Mouse (Mus musculus) forebrain, embryonic 11.5 days (tissue): ENCODE measurements around the gene Ddr1. TPM values are rescaled to one million over a fixed set of nuclear protein-coding genes. Genes with fewer than 3 reads are reported as not detected.

Experiments used
- ATAC-seq: fragments of 200-750 bp; cut with Nextera tagmentation; replicated peaks from 2 replicates; pipeline ENCODE4 v1.8.0; 2017; ENCODE audit warnings: moderate TSS enrichment; ENCODE audit not compliant: low FRiP score
- DNase-seq: peaks from one replicate; pipeline ENCODE4 v3.0.0-alpha.2; 2017; ENCODE audit warnings: low spot score
- H3K27ac ChIP-seq: fragments of 300-500 bp; sonication (generic); 2 replicates; pipeline ENCODE4 v1.5.1; 2014; ENCODE audit warnings: low read depth, low read length
- H3K27me3 ChIP-seq: fragments of 300-500 bp; sonication (generic); 2 replicates; pipeline ENCODE4 v1.6.1; 2014; ENCODE audit warnings: mild to moderate bottlenecking, low read length, mixed read lengths; ENCODE audit not compliant: control insufficient read depth, insufficient read depth
- H3K36me3 ChIP-seq: fragments of 300-500 bp; sonication (generic); 2 replicates; pipeline ENCODE4 v1.6.1; 2014; ENCODE audit warnings: mild to moderate bottlenecking, low read length, moderate library complexity, mixed read lengths; ENCODE audit not compliant: control insufficient read depth, insufficient read depth
- H3K4me1 ChIP-seq: fragments of 300-500 bp; sonication (generic); replicated peaks from 2 replicates; pipeline ENCODE4 v1.6.1; 2014; ENCODE audit warnings: low read length, mixed read lengths; ENCODE audit not compliant: control insufficient read depth, insufficient read depth
- H3K4me2 ChIP-seq: fragments of 300-500 bp; sonication (generic); 2 replicates; pipeline ENCODE4 v1.6.1; 2014; ENCODE audit warnings: low read depth, mild to moderate bottlenecking, low read length, moderate library complexity, mixed read lengths; ENCODE audit not compliant: severe bottlenecking
- H3K4me3 ChIP-seq: fragments of 300-500 bp; sonication (generic); 2 replicates; pipeline ENCODE4 v1.5.1; 2014; ENCODE audit warnings: low read depth, low read length
- H3K9ac ChIP-seq: fragments of 300-500 bp; sonication (generic); 2 replicates; pipeline ENCODE4 v1.6.1; 2014; ENCODE audit warnings: low read length
- H3K9me3 ChIP-seq: fragments of 300-500 bp; sonication (generic); 2 replicates; pipeline ENCODE4 v1.6.1; 2016; ENCODE audit warnings: low read length, mixed read lengths; ENCODE audit not compliant: control insufficient read depth
- WGBS: fragments of 180-500 bp; shearing (Covaris S2); extraction: QIAGEN DNeasy Blood & Tissue Kit; methylation state at CpG from one replicate; pipeline ENCODE4 v1.1.7; 2014; 5-methylcytosine and 5-hydroxymethylcytosine counted together
- polyA plus RNA-seq: library from polyadenylated mRNA; unstranded; fragments of >200 nt; fragmentation: Nextera tagmentation; extraction: Ambion mirVana; gene quantifications from 2 replicates; pipeline ENCODE4 v1.2.1, GENCODE M21; 2014

The Ddr1 gene
- polyA plus RNA-seq, 1 experiment from 2014 or later: 144 TPM

DNA sequence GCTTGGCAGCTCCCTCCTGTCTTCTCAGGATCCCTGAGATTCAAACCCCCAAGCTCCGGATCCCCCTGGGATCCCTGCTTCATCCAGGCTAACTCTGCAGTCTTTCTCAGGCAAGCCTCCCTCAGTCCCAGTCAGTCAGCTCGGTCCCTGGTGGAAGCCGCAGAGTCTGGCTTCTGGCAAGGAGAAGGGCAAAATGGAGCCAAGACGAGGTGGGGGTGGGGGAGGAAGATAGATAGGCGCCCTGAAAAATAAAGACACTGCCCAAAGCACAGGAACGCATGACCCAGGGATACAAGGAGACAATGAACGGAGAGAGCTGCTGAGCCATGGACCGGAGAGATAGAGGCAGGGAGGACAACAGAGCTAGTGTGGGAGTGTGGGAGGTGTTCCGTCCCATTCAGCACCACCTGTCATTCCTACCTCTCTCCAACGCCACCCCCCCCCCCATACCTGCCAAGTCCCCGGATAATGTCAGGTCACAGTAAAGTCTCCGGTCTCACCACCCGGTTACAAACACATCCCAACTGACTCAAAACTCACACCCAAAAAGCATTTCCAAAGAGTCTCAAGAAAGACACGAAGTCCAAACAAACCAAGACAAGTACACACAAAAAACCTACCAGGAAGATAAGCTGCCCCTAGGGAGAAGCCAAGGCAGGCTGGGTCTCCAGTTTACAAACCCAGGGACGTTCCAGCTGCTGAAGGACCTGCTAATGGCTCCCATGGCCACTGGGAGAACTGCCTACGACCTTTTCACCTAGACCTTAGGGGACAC lies 3.0 kb downstream of the Ddr1 start:
- Histone ChIP-seq H3K9me3 (no peaks in the 10 kb centered on the region), H3K9ac (peak overlapping the region; percentile 96), H3K27me3 (no peaks in the 10 kb centered on the region), H3K36me3 (peaks cover 5% of the 10 kb centered on the region; the same call in 1 of the 2 replicates), H3K4me3 (peak overlapping the region; percentile 83), H3K4me2 (peak overlapping the region; percentile 65), H3K4me1 (peaks cover 29% of the 10 kb centered on the region), H3K27ac (peak overlapping the region; percentile 95)
- DNase-seq (no peak), ATAC-seq (no peak)
- 0% methylated on average over 16 of the region's 16 CpGs for WGBS

DNA sequence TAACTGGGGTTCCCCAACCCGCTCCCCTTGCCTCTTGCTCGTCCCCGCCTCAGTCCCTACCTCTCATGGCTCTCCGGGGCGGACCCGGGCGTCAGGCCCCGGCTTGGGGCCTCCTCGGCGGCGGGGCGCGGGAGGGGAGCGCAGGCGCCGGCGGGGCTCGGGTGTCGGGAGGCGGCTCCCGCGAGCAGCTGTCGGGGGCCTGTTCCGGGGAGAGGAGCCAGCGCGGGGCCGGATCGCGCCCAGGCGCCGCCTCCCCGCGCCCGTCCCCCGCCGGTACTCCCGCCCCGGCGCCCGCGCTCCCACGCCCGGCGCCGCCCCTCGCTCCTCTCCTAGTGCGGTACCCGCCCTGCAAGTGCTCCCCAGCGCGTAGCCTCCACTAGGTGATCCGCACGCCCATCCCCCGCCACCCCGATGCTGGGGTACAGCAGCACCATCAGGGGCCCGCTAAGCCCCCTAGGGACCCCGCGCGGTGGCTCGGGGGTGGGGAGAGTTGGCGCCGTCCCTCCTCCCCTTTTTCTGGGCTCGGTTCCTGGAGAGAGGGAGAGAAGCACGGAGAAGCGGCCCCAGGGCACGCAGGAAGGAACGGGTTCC lies 4.0 kb downstream of the Ddr1 start:
- H3K4me3 ChIP-seq: peak overlapping the region; percentile 83
- H3K27ac ChIP-seq: peak overlapping the region; percentile 95
- ATAC-seq: peak; percentile 17
- H3K4me2 ChIP-seq: peak overlapping the region; percentile 65
- peak; percentile 84 for DNase-seq
- H3K36me3 ChIP-seq: peaks cover 7% of the 10 kb centered on the region; the same call in 1 of the 2 replicates
- WGBS: under 1% methylated on average over 37 of the region's 66 CpGs
- no peaks in the 10 kb centered on the region for H3K9me3 ChIP-seq
- H3K27me3 ChIP-seq: no peaks in the 10 kb centered on the region
- H3K4me1 ChIP-seq: peaks cover 29% of the 10 kb centered on the region
- H3K9ac ChIP-seq: peak overlapping the region; percentile 96

- H3K9ac ChIP-seq: peak overlapping the region; percentile 96
- DNase-seq (peak; percentile 74), ATAC-seq (no peak)
- H3K9me3 ChIP-seq: no peaks in the 10 kb centered on the region
- peak overlapping the region; percentile 95 for H3K27ac ChIP-seq
- H3K4me3 ChIP-seq: peak overlapping the region; percentile 83
- H3K27me3 ChIP-seq: no peaks in the 10 kb centered on the region
- peaks cover 12% of the 10 kb centered on the region; the same call in 1 of the 2 replicates for H3K36me3 ChIP-seq
- WGBS: 4% methylated on average over 19 of the region's 19 CpGs
- peak overlapping the region; percentile 65 for H3K4me2 ChIP-seq
- peaks cover 29% of the 10 kb centered on the region for H3K4me1 ChIP-seq
These were observed 4.5 kb downstream of the Ddr1 start for GRCm38 (mm10) chr17:35699919-35700318.

DNA sequence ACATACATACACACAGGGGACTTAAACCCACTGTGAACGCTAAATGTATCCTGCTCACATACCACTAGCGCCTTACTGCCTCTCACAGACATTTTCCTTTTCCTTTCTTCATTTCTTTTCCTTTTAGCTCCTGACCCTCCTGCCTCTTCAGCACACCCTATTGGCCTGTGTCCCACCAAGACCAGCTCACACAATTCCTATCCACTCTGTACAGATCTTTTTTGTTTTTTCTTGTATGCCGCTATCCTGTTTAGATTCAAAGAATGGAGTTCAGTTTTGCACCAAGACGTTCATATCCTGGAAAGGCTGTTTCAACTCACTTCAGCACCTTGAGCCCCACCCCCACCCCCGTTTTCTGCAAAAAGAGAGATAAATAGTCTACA lies 5.9 kb downstream of the Ddr1 start:
- Histone ChIP-seq H3K27ac (peak overlapping the region; percentile 96), H3K9ac (peak overlapping the region; percentile 73), H3K9me3 (no peaks in the 10 kb centered on the region), H3K4me2 (peak overlapping the region; percentile 64), H3K4me3 (peak overlapping the region; percentile 29), H3K36me3 (peaks cover 16% of the 10 kb centered on the region; the same call in 1 of the 2 replicates), H3K27me3 (no peaks in the 10 kb centered on the region), H3K4me1 (peaks cover 29% of the 10 kb centered on the region)
- WGBS: 28% methylated on average over 5 of the region's 5 CpGs
- DNase-seq: no peak
- ATAC-seq: no peak

DNA sequence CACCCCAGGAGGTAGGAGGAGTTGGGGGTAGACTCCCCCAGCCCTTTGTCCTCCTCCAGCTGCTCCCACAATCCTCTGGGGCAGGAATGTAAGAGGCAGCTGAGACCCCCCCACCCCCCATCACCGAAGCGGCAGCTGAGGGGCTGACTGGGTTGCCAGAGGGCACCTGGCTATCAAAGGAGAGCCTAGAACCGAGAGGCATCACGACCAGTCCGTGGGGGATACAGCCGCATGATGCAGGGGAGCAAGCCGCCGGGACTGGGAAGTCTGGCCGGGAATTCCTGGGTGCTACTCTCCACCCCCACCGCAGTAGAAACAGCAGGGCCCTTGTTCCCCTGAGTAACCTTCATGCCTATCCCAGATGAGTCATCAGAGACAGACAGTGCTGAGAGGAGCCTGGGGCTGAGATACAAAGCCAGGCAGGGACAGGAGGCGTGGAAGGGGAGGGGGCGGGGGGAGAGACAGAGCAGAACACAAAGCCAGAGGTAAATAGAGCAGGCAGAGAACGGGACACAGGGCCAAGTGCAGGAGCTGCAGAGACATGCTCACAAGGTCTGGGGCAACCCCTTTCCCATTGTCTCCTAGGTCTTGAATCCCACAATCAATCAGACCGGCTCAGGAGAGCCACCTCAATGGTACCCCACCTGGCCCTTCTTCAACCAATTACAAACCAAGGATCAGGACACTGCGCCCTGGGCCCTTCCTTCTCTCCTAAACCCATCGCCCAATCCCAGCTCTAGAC lies 6.5 kb downstream of the Ddr1 start:
- H3K4me2 ChIP-seq: peak overlapping the region; percentile 64
- H3K4me1 ChIP-seq: peaks cover 29% of the 10 kb centered on the region
- WGBS: 1% methylated on average over 16 of the region's 16 CpGs

DNA sequence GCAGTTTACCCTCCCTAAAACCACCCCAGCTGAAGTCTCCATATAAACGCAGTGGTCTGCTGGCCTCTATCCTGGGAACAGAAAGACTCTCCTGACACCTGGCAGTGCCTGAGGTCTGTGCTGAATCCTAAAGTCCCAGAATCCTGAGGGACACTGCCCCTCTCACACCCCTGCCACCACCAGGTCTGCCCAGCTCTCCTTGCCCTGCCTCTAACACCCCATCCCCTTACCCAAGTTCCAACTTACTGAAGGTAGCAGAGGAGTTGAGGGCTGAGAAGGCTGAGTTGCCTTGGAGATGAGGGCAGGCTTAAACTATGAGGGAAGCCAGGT lies 7.0 kb downstream of the Ddr1 start:
- Histone ChIP-seq H3K4me1 (peaks cover 29% of the 10 kb centered on the region), H3K4me2 (peak overlapping the region; percentile 64), H3K9me3 (no peaks in the 10 kb centered on the region), H3K27me3 (no peaks in the 10 kb centered on the region), H3K36me3 (peaks cover 27% of the 10 kb centered on the region), H3K9ac (peak overlapping the region; percentile 73), H3K4me3 (peak overlapping the region; percentile 29), H3K27ac (peak overlapping the region; percentile 96)
- 18% methylated on average over 1 of the region's 1 CpGs for WGBS
- ATAC-seq (no peak; the same call in none of the 2 replicates), DNase-seq (no peak)

More for the DNA sequence above, 6.5 kb downstream of the Ddr1 start:
- peaks cover 21% of the 10 kb centered on the region for H3K36me3 ChIP-seq
- peak; percentile 68 for ATAC-seq
- peak overlapping the region; percentile 73 for H3K9ac ChIP-seq
- peak overlapping the region; percentile 29 for H3K4me3 ChIP-seq
- peak overlapping the region; percentile 96 for H3K27ac ChIP-seq
- no peaks in the 10 kb centered on the region for H3K27me3 ChIP-seq
- DNase-seq: peak; percentile 86
- no peaks in the 10 kb centered on the region for H3K9me3 ChIP-seq

- ATAC-seq (no peak), DNase-seq (no peak)
- H3K36me3 ChIP-seq: peaks cover 31% of the 10 kb centered on the region
- peak overlapping the region; percentile 73 for H3K9ac ChIP-seq
- H3K9me3 ChIP-seq: no peaks in the 10 kb centered on the region
- H3K27me3 ChIP-seq: no peaks in the 10 kb centered on the region
- peak overlapping the region; percentile 96; the same call in 1 of the 2 replicates for H3K27ac ChIP-seq
- peak overlapping the region; percentile 29 for H3K4me3 ChIP-seq
- 68% methylated on average over 6 of the region's 6 CpGs for WGBS
- peaks cover 29% of the 10 kb centered on the region for H3K4me1 ChIP-seq
- H3K4me2 ChIP-seq: peak overlapping the region; percentile 64; the same call in 1 of the 2 replicates
These were observed 7.7 kb downstream of the Ddr1 start for GRCm38 (mm10) chr17:35696691-35697090.

GRCm38 (mm10) chr17:35695289-35695688 lies 9.1 kb downstream of the Ddr1 start:
- no peak overlapping the region for H3K4me3 ChIP-seq
- no peak overlapping the region for H3K4me2 ChIP-seq
- no peak overlapping the region for H3K9ac ChIP-seq
- WGBS: 94% methylated on average over 2 of the region's 2 CpGs
- H3K9me3 ChIP-seq: no peaks in the 10 kb centered on the region
- no peak for ATAC-seq
- H3K27me3 ChIP-seq: no peaks in the 10 kb centered on the region
- DNase-seq: peak; percentile 73
- H3K4me1 ChIP-seq: peaks cover 29% of the 10 kb centered on the region
- peaks cover 40% of the 10 kb centered on the region for H3K36me3 ChIP-seq
- H3K27ac ChIP-seq: no peak overlapping the region
